Mouse (Mus musculus) layer of hippocampus, adult 2 months (tissue): ENCODE data around the gene Slc22a23. TPM values are rescaled to one million over a fixed set of nuclear protein-coding genes. Genes with fewer than 3 reads are reported as not detected.

Source experiments
- DNase-seq, 2 experiments: peaks; one replicate each; pipeline ENCODE4 v3.0.0; 2022; ENCODE audit warnings: low spot score in 2 of 2
- H3K27ac ChIP-seq: fragments of 200-600 bp; 2 replicates; pipeline ENCODE4 v1.8.1; 2022
- H3K4me3 ChIP-seq: fragments of 200-600 bp; 2 replicates; pipeline ENCODE4 v1.8.1; 2022; ENCODE audit warnings: mild to moderate bottlenecking
- CTCF ChIP-seq: fragments of 200-600 bp; conservative IDR thresholded peaks from 2 replicates; pipeline ENCODE4 v1.8.1; 2022; ENCODE audit warnings: antibody characterized with exemption, mild to moderate bottlenecking, moderate library complexity
- total RNA-seq, 2 experiments: library from RNA; stranded (reverse); gene quantifications; 2 replicates each; pipeline ENCODE4 v1.2.3; 2021

Gene Slc22a23
- total RNA-seq, 2 experiments from 2014 or later = 31.6 to 34.8 TPM

DNA sequence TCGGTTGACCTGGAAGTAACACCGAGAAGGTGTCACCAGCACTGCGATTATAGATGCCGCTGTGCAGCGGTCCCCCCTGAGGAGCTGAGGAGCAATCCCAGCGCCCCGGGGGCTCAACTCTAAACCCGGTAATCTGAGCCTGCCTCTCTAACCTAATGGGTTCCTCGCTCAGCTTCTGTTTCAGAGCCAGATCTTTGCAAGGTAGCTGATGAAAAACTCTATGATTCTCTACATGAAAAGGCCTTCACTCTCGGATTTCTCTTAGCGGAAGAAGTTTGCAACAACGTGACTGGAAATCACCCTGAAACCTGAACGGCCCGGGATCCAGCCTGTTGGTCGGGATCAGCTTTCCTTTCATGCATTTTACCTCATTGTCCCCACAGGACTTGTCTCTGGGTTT lies 212.7 kb downstream of the Slc22a23 start:
- DNase-seq = no peak
- Histone ChIP-seq H3K4me3 (peak overlapping the region; percentile 86), H3K27ac (peak overlapping the region; percentile 92)
- no peak for TF ChIP-seq CTCF

DNA sequence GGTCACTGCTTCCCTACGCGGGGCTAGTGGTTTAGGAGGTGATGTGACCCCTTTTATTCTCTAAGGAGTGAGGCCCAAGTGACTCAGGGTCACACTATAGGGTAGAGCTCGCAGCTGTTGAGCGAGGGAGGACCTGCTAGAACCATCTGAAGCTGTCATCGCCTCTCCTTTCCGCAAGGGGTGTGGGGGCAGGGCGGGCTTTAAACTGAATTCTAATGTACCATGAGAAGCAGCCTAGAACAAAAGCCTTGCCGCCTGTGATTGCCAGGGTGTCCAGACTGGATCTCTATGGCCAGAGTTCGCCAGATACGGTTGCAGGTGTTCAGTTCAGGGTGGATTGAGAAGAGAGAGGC lies 213.3 kb downstream of the Slc22a23 start:
- DNase-seq = peak; percentile 60 to 62
- Histone ChIP-seq H3K27ac (peak overlapping the region; percentile 92), H3K4me3 (peak overlapping the region; percentile 86)
- TF ChIP-seq CTCF = peak; percentile 56

DNA sequence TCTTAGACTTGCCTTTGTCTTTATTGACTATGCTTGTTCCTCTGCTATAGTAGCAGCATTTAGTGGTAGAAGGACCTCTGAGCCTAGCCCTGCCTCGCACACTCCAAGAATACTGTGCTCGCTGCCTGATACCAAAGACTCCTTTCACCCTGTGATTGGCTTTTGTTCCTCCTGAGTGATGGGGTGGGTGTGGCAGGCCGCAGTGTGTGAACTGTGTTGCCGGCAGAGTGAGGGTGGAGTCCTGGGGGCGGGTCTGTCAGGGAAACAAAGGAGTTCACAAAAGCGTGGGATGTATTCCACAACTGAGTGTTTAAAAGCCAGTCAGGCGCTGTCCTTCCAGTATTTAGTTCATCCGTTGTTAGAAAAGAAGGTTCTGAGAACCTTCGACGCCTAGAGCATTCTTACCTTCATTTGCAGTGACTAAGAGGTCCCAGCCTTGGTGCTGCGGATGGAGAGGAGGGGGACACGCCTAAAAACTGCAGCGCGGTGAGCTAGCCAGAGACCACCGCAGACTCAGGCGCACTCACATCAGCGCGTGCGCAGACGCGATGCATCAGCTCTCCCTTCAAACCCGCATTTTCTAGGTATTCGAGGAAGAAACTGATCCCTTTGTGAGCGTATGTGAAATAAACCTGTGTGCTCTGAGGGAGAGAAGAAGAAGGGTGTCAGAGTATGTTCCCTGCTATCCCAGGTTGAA lies 213.8 kb downstream of the Slc22a23 start:
- DNase-seq = peak in 1 of 2 experiments; percentile 44
- TF ChIP-seq CTCF = no peak
- peak overlapping the region; percentile 92 for H3K27ac ChIP-seq
- peak overlapping the region; percentile 86 for H3K4me3 ChIP-seq

DNA sequence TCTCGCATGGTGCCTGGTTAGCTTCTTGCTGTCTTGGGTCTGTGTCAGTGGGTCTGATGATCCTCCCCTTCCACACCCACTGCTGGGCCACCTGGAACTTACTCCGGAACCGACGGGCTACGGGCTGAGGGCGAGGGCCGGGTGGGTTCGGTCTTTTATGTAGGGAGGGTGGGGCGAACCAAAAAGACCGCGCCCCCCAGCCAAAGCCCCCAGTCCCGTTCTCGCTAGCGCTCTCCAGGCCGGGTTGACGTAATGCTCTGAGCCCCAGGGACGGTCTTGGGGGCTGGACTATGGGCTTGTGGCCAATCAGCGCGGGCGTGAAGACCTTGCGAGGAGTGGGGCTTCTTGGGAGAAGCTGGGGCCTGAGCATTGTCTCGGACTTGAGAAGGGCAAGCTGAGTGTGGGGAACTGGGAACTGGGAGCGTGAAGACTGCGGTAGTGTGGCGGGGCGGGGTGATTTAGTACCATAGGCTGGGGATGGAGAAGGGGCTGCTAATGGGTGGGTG lies 214.7 kb downstream of the Slc22a23 start, which contains the start of gene Tubb2b:
Gene Tubb2b, minus strand, starts transcription at position 241 of the 506 bp plus-strand sequence.
- TF ChIP-seq CTCF = no peak
- Histone ChIP-seq H3K27ac (peak within 1 kb of the TSS; percentile 92), H3K4me3 (peak within 1 kb of the TSS; percentile 86)

DNA sequence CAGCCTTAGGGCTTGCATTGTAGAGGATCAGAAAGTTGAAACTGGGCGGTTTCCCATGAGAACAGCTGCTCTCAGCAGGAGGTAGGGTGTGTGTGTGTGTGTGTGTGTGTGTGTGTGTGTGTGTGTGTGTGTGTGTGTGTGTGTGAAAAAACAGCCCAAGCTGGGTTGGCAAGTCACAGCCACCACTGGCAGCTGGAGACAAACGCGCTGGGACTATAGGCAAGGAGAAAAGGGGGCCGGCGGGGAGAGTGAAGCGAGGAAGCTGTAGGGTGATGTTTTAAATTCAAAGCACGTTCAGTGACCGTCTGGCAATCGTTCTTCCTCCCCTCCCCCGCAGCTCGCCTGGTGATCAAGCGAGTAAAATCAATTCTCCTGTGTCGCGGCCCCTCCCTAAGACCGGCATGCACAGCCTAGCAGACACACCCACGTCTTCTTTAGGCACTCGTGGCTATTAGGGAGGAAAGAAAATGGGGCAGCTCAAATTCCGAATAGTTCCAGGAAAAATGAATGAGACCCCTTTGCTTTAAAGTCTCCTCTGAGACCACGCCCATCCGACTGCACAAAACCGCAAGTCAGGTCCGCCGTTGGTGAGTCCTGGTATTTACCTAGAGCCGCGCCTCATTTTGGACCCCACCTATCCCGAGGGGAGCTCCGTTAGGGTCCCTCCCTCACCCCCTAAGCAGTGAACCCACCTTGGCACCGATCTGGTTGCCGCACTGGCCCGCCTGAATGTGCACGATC lies 215.3 kb downstream of the Slc22a23 start:
- peak in 1 of 2 experiments; percentile 67 for DNase-seq
- H3K27ac ChIP-seq = peak overlapping the region; percentile 92
- H3K4me3 ChIP-seq = peak overlapping the region; percentile 86
- 0 out of 2 replicates have a peak, but pooled peaks have one; percentile 18 for TF ChIP-seq CTCF

More for the DNA sequence above, 214.7 kb downstream of the Slc22a23 start, which contains the start of gene Tubb2b:
- peak; percentile 78 to 87 for DNase-seq

Other genes starting within 250 kb of the Slc22a23 start
- 100 to 1,000 TPM; 227 to 233 TPM for gene Tubb2b, start 214.7 kb downstream of the Slc22a23 start, total RNA-seq
- 10 to 100 TPM; 23.7 to 23.9 TPM for gene Psmg4, start 182.2 kb downstream of the Slc22a23 start, total RNA-seq